Mouse (Mus musculus) B cell, adult 2 months (primary cell): ENCODE measurements around the gene Elp6.

Experiments used
- DNase-seq, 2 experiments: peaks; one replicate each; pipeline ENCODE4 v3.0.0; 2022

Gene Elp6

GRCm38 (mm10) chr9:110362337-110362736 is 57.4 kb downstream of the Elp6 start:
- DNase-seq: no peak

- no peak for DNase-seq
Measured at GRCm38 (mm10) chr9:110366746-110367145, 61.8 kb downstream of the Elp6 start.

GRCm38 (mm10) chr9:110369860-110370259 is 64.9 kb downstream of the Elp6 start:
- DNase-seq: no peak
